Mouse (Mus musculus) liver, postnatal 0 days (tissue): Measurements from ENCODE around the gene Plcd3. TPM values are rescaled to one million over a fixed set of nuclear protein-coding genes. Genes with fewer than 3 reads are reported as not detected.
A peak's percentile ranks its signal among the peaks of the same experiment; 100 is the strongest.

Source experiments
- ATAC-seq: fragments of 200-750 bp; cut with Nextera tagmentation; 2 replicates; pipeline ENCODE4 v1.8.0; 2017; ENCODE audit warnings: mild to moderate bottlenecking, moderate library complexity
- DNase-seq: peaks from one replicate; pipeline ENCODE4 v3.0.0-alpha.2; 2016
- H3K27ac ChIP-seq: fragments of 300-500 bp; sonication (generic); 2 replicates; pipeline ENCODE4 v1.5.1; 2014; ENCODE audit warnings: antibody characterized with exemption, moderate library complexity, mild to moderate bottlenecking, low read depth
- H3K27me3 ChIP-seq: fragments of 300-500 bp; sonication (generic); 2 replicates; pipeline ENCODE4 v1.6.1; 2014; ENCODE audit warnings: low read length, control low read depth, mixed read lengths; ENCODE audit not compliant: insufficient read depth
- H3K36me3 ChIP-seq: fragments of 300-500 bp; sonication (generic); replicated peaks from 2 replicates; pipeline ENCODE4 v1.6.1; 2014; ENCODE audit warnings: mild to moderate bottlenecking, control low read depth, low read length, moderate library complexity, mixed read lengths; ENCODE audit not compliant: insufficient read depth
- H3K4me1 ChIP-seq: fragments of 300-500 bp; sonication (generic); 2 replicates; pipeline ENCODE4 v1.6.1; 2014; ENCODE audit warnings: antibody characterized with exemption, mild to moderate bottlenecking, control low read depth; ENCODE audit not compliant: insufficient read depth
- H3K4me2 ChIP-seq: fragments of 300-500 bp; sonication (generic); 2 replicates; pipeline ENCODE4 v1.6.1; 2014; ENCODE audit warnings: low read depth, mild to moderate bottlenecking, low read length, moderate library complexity, mixed read lengths
- H3K4me3 ChIP-seq: fragments of 300-500 bp; sonication (generic); 2 replicates; pipeline ENCODE4 v1.5.1; 2014; ENCODE audit warnings: low read depth, low read length
- H3K9ac ChIP-seq: fragments of 300-500 bp; sonication (generic); replicated peaks from 2 replicates; pipeline ENCODE4 v1.6.1; 2014; ENCODE audit warnings: mild to moderate bottlenecking, moderate library complexity
- H3K9me3 ChIP-seq: fragments of 300-500 bp; sonication (generic); 2 replicates; pipeline ENCODE4 v1.6.1; 2016; ENCODE audit warnings: mild to moderate bottlenecking, control low read depth, low read length, mixed read lengths
- CTCF ChIP-seq: sonication (generic); IDR thresholded peaks from 2 replicates; pipeline ENCODE4 v1.5.1; 2016; ENCODE audit warnings: antibody characterized with exemption, low read depth
- EP300 ChIP-seq: IDR thresholded peaks from 2 replicates; pipeline ENCODE4 v1.6.1; 2016; ENCODE audit warnings: antibody characterized with exemption, low read depth, mild to moderate bottlenecking
- WGBS: fragments of 180-500 bp; shearing (Covaris S2); extraction: QIAGEN DNeasy Blood & Tissue Kit; methylation state at CpG from one replicate; pipeline ENCODE4 v1.1.7; 2014; ENCODE audit not compliant: insufficient replicate concordance; 5-methylcytosine and 5-hydroxymethylcytosine counted together
- polyA plus RNA-seq: library from polyadenylated mRNA; unstranded; fragments of >200 nt; fragmentation: Nextera tagmentation; extraction: Ambion mirVana; gene quantifications from 2 replicates; pipeline ENCODE4 v1.2.1, GENCODE M21; 2015

Gene Plcd3
- polyA plus RNA-seq, 1 experiment from 2014 or later = 0.82 TPM

DNA sequence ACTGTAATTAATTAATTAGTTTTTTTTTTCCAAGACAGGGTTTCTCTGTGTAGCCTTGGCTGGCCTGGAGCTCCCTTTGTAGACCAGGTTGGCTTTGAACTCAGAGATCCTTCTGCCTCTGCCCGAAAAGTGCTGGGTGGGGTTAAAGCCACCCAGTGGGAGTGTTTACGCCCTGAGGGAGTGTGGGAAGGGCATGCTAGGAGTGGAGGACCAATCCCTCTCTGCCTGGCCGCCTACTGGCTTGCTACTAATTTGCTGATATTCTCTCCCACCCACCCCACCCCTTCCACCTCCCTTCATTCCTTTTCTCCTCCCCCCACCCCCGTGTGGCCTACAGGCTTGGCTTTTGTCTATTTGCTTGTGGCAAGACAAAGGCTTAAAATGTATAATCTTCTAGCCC, 4.9 kb upstream of the Plcd3 start:
- Histone ChIP-seq H3K4me2 (no peak overlapping the region), H3K9ac (no peak overlapping the region), H3K4me3 (no peak overlapping the region), H3K36me3 (peaks cover 13% of the 10 kb centered on the region; the same call in 1 of the 2 replicates), H3K27me3 (peaks cover 8% of the 10 kb centered on the region), H3K27ac (peak overlapping the region; percentile 79), H3K9me3 (no peaks in the 10 kb centered on the region), H3K4me1 (peaks cover 49% of the 10 kb centered on the region)
- TF ChIP-seq EP300 (no peak), CTCF (no peak)
- DNase-seq = no peak
- 66% methylated on average over 4 of the region's 4 CpGs for WGBS
- no peak for ATAC-seq

- H3K9me3 ChIP-seq = no peaks in the 10 kb centered on the region
- H3K4me2 ChIP-seq = peak overlapping the region; percentile 80
Measured at GRCm38 (mm10) chr11:103105810-103106209, 4.4 kb upstream of the Plcd3 start.

DNA sequence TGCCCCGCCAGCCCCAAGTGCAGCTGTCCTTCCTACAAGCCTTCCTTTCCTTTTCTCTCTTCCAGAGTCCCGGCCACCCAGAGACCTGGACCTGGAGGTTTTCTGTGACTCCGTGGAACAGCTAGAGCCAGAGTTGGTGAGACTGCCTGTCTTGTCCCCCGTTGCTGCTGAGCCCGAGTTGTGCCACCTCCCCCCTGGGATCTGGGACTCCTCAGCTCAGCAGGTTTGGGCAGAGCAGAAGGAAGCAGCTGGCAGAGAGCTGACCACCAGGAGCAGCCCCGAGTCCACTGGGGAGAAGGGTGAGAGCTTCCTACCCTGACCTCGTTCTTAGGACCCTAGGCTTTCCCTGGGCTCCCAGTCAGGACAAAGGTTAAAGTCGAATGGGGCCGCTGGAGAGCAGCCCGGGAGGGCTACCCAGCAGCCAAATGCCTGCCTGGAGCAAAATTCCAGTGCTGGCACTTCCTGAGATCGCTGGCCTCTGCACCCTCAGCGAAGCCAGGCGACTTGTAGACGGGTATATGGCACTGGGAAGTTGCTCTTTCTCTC, 3.8 kb upstream of the Plcd3 start:
- H3K36me3 ChIP-seq = peaks cover 13% of the 10 kb centered on the region; the same call in 1 of the 2 replicates
- TF ChIP-seq EP300 (no peak), CTCF (no peak)
- peaks cover 19% of the 10 kb centered on the region for H3K27me3 ChIP-seq
- H3K4me3 ChIP-seq = peak overlapping the region; percentile 65
- peaks cover 54% of the 10 kb centered on the region for H3K4me1 ChIP-seq
- H3K27ac ChIP-seq = peak overlapping the region; percentile 79
- ATAC-seq (no peak), DNase-seq (peak; percentile 58)
- peak overlapping the region; percentile 66 for H3K9ac ChIP-seq
- 56% methylated on average over 14 of the region's 14 CpGs for WGBS
- H3K4me2 ChIP-seq = peak overlapping the region; percentile 80
- H3K9me3 ChIP-seq = no peaks in the 10 kb centered on the region

More at GRCm38 (mm10) chr11:103105810-103106209, 4.4 kb upstream of the Plcd3 start:
- peaks cover 14% of the 10 kb centered on the region for H3K27me3 ChIP-seq
- peaks cover 13% of the 10 kb centered on the region; the same call in 1 of the 2 replicates for H3K36me3 ChIP-seq
- TF ChIP-seq EP300 (no peak), CTCF (no peak)
- H3K4me1 ChIP-seq = peaks cover 54% of the 10 kb centered on the region
- WGBS = 81% methylated on average over 6 of the region's 6 CpGs
- DNase-seq (no peak), ATAC-seq (no peak)
- peak overlapping the region; percentile 79; the same call in 1 of the 2 replicates for H3K27ac ChIP-seq
- H3K4me3 ChIP-seq = no peak overlapping the region
- H3K9ac ChIP-seq = no peak overlapping the region

GRCm38 (mm10) chr11:103104469-103104868, 3.0 kb upstream of the Plcd3 start:
- ATAC-seq (peak; percentile 7; the same call in 1 of the 2 replicates), DNase-seq (peak; percentile 41)
- Histone ChIP-seq H3K4me2 (peak overlapping the region; percentile 80), H3K9ac (peak overlapping the region; percentile 66), H3K4me3 (peak overlapping the region; percentile 65), H3K9me3 (no peaks in the 10 kb centered on the region), H3K36me3 (0 out of 2 replicates have a peak, but pooled peaks cover 13% of the 10 kb centered on the region), H3K27me3 (peaks cover 20% of the 10 kb centered on the region), H3K27ac (peak overlapping the region; percentile 79), H3K4me1 (peaks cover 54% of the 10 kb centered on the region)
- TF ChIP-seq EP300 (no peak), CTCF (no peak)
- 44% methylated on average over 7 of the region's 7 CpGs for WGBS

GRCm38 (mm10) chr11:103103621-103104020, 2.2 kb upstream of the Plcd3 start:
- WGBS = 45% methylated on average over 8 of the region's 8 CpGs

GRCm38 (mm10) chr11:103102725-103103349, 1.4 kb upstream of the Plcd3 start:
- Histone ChIP-seq H3K4me1 (peaks cover 54% of the 10 kb centered on the region), H3K36me3 (0 out of 2 replicates have a peak, but pooled peaks cover 13% of the 10 kb centered on the region), H3K27ac (peak overlapping the region; percentile 66)

More at GRCm38 (mm10) chr11:103103621-103104020, 2.2 kb upstream of the Plcd3 start:
- ATAC-seq (no peak), DNase-seq (peak; percentile 29)
- peaks cover 20% of the 10 kb centered on the region for H3K27me3 ChIP-seq
- H3K9ac ChIP-seq = peak overlapping the region; percentile 66
- no peaks in the 10 kb centered on the region for H3K9me3 ChIP-seq
- H3K36me3 ChIP-seq = 0 out of 2 replicates have a peak, but pooled peaks cover 13% of the 10 kb centered on the region
- peak overlapping the region; percentile 80 for H3K4me2 ChIP-seq
- TF ChIP-seq CTCF (no peak), EP300 (no peak)
- peaks cover 54% of the 10 kb centered on the region for H3K4me1 ChIP-seq
- peak overlapping the region; percentile 65 for H3K4me3 ChIP-seq
- peak overlapping the region; percentile 66 for H3K27ac ChIP-seq

More at GRCm38 (mm10) chr11:103102725-103103349, 1.4 kb upstream of the Plcd3 start:
- ATAC-seq (peak; percentile 94), DNase-seq (peak; percentile 99)
- TF ChIP-seq CTCF (peak; percentile 100), EP300 (peak; percentile 16)
- peaks cover 20% of the 10 kb centered on the region for H3K27me3 ChIP-seq
- WGBS = 1% methylated on average over 35 of the region's 35 CpGs
- peak overlapping the region; percentile 66 for H3K9ac ChIP-seq
- H3K4me3 ChIP-seq = peak overlapping the region; percentile 65
- H3K4me2 ChIP-seq = peak overlapping the region; percentile 86
- no peaks in the 10 kb centered on the region for H3K9me3 ChIP-seq
